Mouse (Mus musculus): ENCODE measurements around the gene Eif3a. TPM values are rescaled to one million over a fixed set of nuclear protein-coding genes. Genes with fewer than 3 reads are reported as not detected.

Eif3a gene
- polyA plus RNA-seq, 1 experiment from 2014 or later, result 101 TPM

- Histone ChIP-seq H3K4me1 (no peaks in the 10 kb centered on the region), H3K27ac (replicated peaks) (no peak overlapping the region), H3K4me2 (no peak overlapping the region), H3K9me3 (replicated peaks) (no peaks in the 10 kb centered on the region), H3K27me3 (replicated peaks) (no peaks in the 10 kb centered on the region), H3K36me3 (no peaks in the 10 kb centered on the region), H3K9ac (replicated peaks) (no peak overlapping the region), H3K4me3 (replicated peaks) (no peak overlapping the region)
- 86% methylated on average over 2 of the region's 2 CpGs for WGBS
- ATAC-seq (ENCODE audit: low FRiP score), result no peak
These were observed 77.9 kb downstream of the Eif3a start for GRCm38 (mm10) chr19:60712577-60712976.

Small RNAs within 50 kb of the gene (microRNA-seq; reads per million reads assigned to microRNA genes)
- not detected for gene mmu-mir-3084-1

Other genes with a start within 250 kb of the Eif3a start
- gene Cacul1, start 209.6 kb downstream of the Eif3a start, polyA plus RNA-seq (2015; fragmentation: Nextera tagmentation; extraction: Ambion mirVana), result 21.7 and 23.5 TPM in 2 replicates
- gene Nanos1, start 34.7 kb downstream of the Eif3a start, polyA plus RNA-seq (2015; fragmentation: Nextera tagmentation; extraction: Ambion mirVana), result 12.8 and 15.5 TPM in 2 replicates
- 40.6 and 41.5 TPM in 2 replicates for gene Fam45a, start 20.9 kb upstream of the Eif3a start, polyA plus RNA-seq (2015; fragmentation: Nextera tagmentation; extraction: Ambion mirVana)
- gene Sfxn4, start 70.8 kb upstream of the Eif3a start, polyA plus RNA-seq (2015; fragmentation: Nextera tagmentation; extraction: Ambion mirVana), result 11.0 and 13.0 TPM in 2 replicates
- gene Prdx3, start 83.9 kb upstream of the Eif3a start, polyA plus RNA-seq (2015; fragmentation: Nextera tagmentation; extraction: Ambion mirVana), result 132 and 133 TPM in 2 replicates
- 2.6 and 2.8 TPM in 2 replicates for gene Grk5, start 99.1 kb upstream of the Eif3a start, polyA plus RNA-seq (2015; fragmentation: Nextera tagmentation; extraction: Ambion mirVana)

Data from neural tube, embryonic 15.5 days (tissue).